ENCODE assay signal across 11 mouse cellular contexts in genomic region chr5:103364791-103365699, GRCm38 (mm10). TPM values are rescaled to one million over a fixed set of nuclear protein-coding genes. Genes with fewer than 3 reads are reported as not detected.
A peak's percentile ranks its signal among the peaks of the same experiment; 100 is the strongest.
DNase-seq lines count a peak whose midpoint lies in the region; ATAC-seq and TF ChIP-seq lines count a peak whose summit lies in the region.
"Had no signal": no experiment of that assay in that cellular context is flagged by ENCODE, and none has a peak within 500 bp of the region (broad histone marks: within the 10 kb centered on the region; RNA-seq: fewer than 3 reads in every experiment).

No protein-coding gene starts in this region.

- H3K9me3 ChIP-seq in heart, embryonic 16.5 days (replicated peaks; ENCODE audit: control insufficient read depth, low read length), result peaks cover 4% of the 10 kb centered on the region; the same call in 1 of the 2 replicates
- H3K9me3 ChIP-seq in stomach, embryonic 15.5 days, result no peaks in the 10 kb centered on the region
- H3K9me3 ChIP-seq in midbrain, postnatal 0 days (ENCODE audit: low read length), result no peaks in the 10 kb centered on the region

- H3K9ac ChIP-seq in heart, embryonic 16.5 days (ENCODE audit: low read length), result no peak overlapping the region
- no peak overlapping the region for H3K9ac ChIP-seq in stomach, embryonic 15.5 days
- H3K9ac ChIP-seq in midbrain, postnatal 0 days (replicated peaks; ENCODE audit: low read length, poor library complexity, severe bottlenecking), result no peak overlapping the region
- H3K9ac ChIP-seq: limb, embryonic 12.5 days had no signal

- peak overlapping the region; percentile 43 for H3K4me2 ChIP-seq in heart, embryonic 16.5 days (ENCODE audit: low read depth, low read length)
- H3K4me2 ChIP-seq in stomach, embryonic 15.5 days, result peak overlapping the region; percentile 22; the same call in 1 of the 2 replicates
- no peak overlapping the region for H3K4me2 ChIP-seq in midbrain, postnatal 0 days (ENCODE audit: low read depth, low read length, poor library complexity, severe bottlenecking)
- H3K4me2 ChIP-seq: limb, embryonic 12.5 days had no signal

- H3K4me1 ChIP-seq in heart, embryonic 16.5 days (ENCODE audit: control insufficient read depth, insufficient read depth, low read length), result peaks cover 9% of the 10 kb centered on the region
- peaks cover 5% of the 10 kb centered on the region; the same call in 1 of the 2 replicates for H3K4me1 ChIP-seq in stomach, embryonic 15.5 days
- H3K4me1 ChIP-seq in midbrain, postnatal 0 days (ENCODE audit: insufficient read depth, low read length), result no peaks in the 10 kb centered on the region

- H3K27ac ChIP-seq in heart, embryonic 16.5 days (ENCODE audit: low read length), result peak overlapping the region; percentile 18; the same call in 1 of the 2 replicates
- H3K27ac ChIP-seq in stomach, embryonic 15.5 days, result no peak overlapping the region
- H3K27ac ChIP-seq in midbrain, postnatal 0 days (ENCODE audit: low read depth, low read length), result no peak overlapping the region
- H3K27ac ChIP-seq: limb, embryonic 12.5 days had no signal

- 0 out of 2 replicates have a peak, but pooled peaks cover 2% of the 10 kb centered on the region for H3K27me3 ChIP-seq in heart, embryonic 16.5 days (ENCODE audit: control insufficient read depth, insufficient read depth, low read length)
- no peaks in the 10 kb centered on the region for H3K27me3 ChIP-seq in stomach, embryonic 15.5 days (replicated peaks)
- no peaks in the 10 kb centered on the region for H3K27me3 ChIP-seq in midbrain, postnatal 0 days (ENCODE audit: insufficient read depth, low read length)

- no peak for TF ChIP-seq CTCF in midbrain, postnatal 0 days (IDR thresholded peaks at IDR 0.05)

- 67% methylated on average over 21 of the region's 21 CpGs for WGBS in heart, embryonic 16.5 days
- 79% methylated on average over 21 of the region's 21 CpGs for WGBS in stomach, embryonic 15.5 days
- 84% methylated on average over 21 of the region's 21 CpGs for WGBS in midbrain, postnatal 0 days

- no peak for ATAC-seq in heart, embryonic 16.5 days (replicated peaks; ENCODE audit: extremely low read depth, insufficient read depth, low FRiP score)
- peak; percentile 69 for ATAC-seq in stomach, embryonic 15.5 days (ENCODE audit: insufficient read depth, low FRiP score, low read depth)
- ATAC-seq in midbrain, postnatal 0 days (ENCODE audit: low FRiP score), result no peak

- peak; percentile 23 to 33 for DNase-seq in layer of hippocampus, adult 18-20 months (ENCODE audit: low spot score in 2 of 2)
- DNase-seq in layer of hippocampus, postnatal 14 days (ENCODE audit: low spot score in 2 of 2), result no peak
- DNase-seq in kidney, postnatal 36 days, result peak; percentile 81 to 89
- DNase-seq in thymus, postnatal 14 days, result no peak
- DNase-seq in midbrain, postnatal 0 days (ENCODE audit: low spot score), result no peak
- DNase-seq in natural killer cell, adult 2 months (ENCODE audit: low spot score in 2 of 2), result no peak
- DNase-seq: cerebellum, adult 8-10 months; midbrain, embryonic 14.5 days had no signal

- no peak overlapping the region for H3K4me3 ChIP-seq in heart, embryonic 16.5 days (ENCODE audit: low read length)
- no peak overlapping the region for H3K4me3 ChIP-seq in stomach, embryonic 15.5 days (replicated peaks)
- no peak overlapping the region for H3K4me3 ChIP-seq in midbrain, postnatal 0 days (ENCODE audit: low read depth, low read length)
- H3K4me3 ChIP-seq: limb, embryonic 12.5 days had no signal

- H3K36me3 ChIP-seq in heart, embryonic 16.5 days (ENCODE audit: control insufficient read depth, insufficient read depth), result no peaks in the 10 kb centered on the region
- no peaks in the 10 kb centered on the region for H3K36me3 ChIP-seq in stomach, embryonic 15.5 days
- H3K36me3 ChIP-seq in midbrain, postnatal 0 days (ENCODE audit: insufficient read depth, low read length), result no peaks in the 10 kb centered on the region
- H3K36me3 ChIP-seq: limb, embryonic 12.5 days had no signal

RNA-seq across cellular contexts. Expression of gene Ptpn13, which starts 59.9 kb away (rescaled TPM):
- total RNA-seq in layer of hippocampus, adult 18-20 months (2021), result 10 to 100 TPM; 10.9 to 12.2 TPM
- 10 to 100 TPM in 1 of 2 experiments, 1 to 10 TPM in 1; 8.2 to 10.1 TPM for total RNA-seq in layer of hippocampus, postnatal 14 days (2021)
- 7.8 and 8.3 TPM in 2 replicates for polyA plus RNA-seq in heart, embryonic 16.5 days (2015; fragmentation: Nextera tagmentation; extraction: Ambion mirVana)
- 15.8 and 17.0 TPM in 2 replicates for polyA plus RNA-seq in stomach, embryonic 15.5 days (2015; fragmentation: Nextera tagmentation; extraction: Ambion mirVana)
- 14.1 and 18.0 TPM in 2 replicates for total RNA-seq in midbrain, postnatal 0 days (2014; rRNA removed)
- 1.9 and 2.6 TPM in 2 replicates for polyA plus RNA-seq in midbrain, postnatal 0 days (2015; fragmentation: Nextera tagmentation; extraction: Ambion mirVana)

Comparison
In these comparisons a context has a peak if more than half of its experiments do, and no peak if none do; other contexts are left out.
1. DNase-seq: peak in layer of hippocampus, adult 18-20 months (2 of 2) and kidney, postnatal 36 days (2 of 2); none in layer of hippocampus, postnatal 14 days (0 of 2), thymus, postnatal 14 days (single experiment), midbrain, postnatal 0 days (single experiment) and natural killer cell, adult 2 months (0 of 2).